15 mouse cellular contexts compared by ENCODE assay signal in genomic region chr2:131276722-131277121, GRCm38 (mm10).
"Had no signal": no experiment of that assay in that cellular context is flagged by ENCODE, and none has a peak within 500 bp of the region (broad histone marks: within the 10 kb centered on the region; RNA-seq: fewer than 3 reads in every experiment).

No protein-coding gene starts in this region.

- DNase-seq: retina, postnatal 1 day; right cerebral cortex, adult 18-20 months; right cerebral cortex, postnatal 14 days; right cerebral cortex, postnatal 25 days; right cerebral cortex, postnatal 4 days; spleen, adult 18-20 months; thymus, adult 18-20 months; thymus, adult 2 months; thymus, postnatal 14 days; thymus, postnatal 25 days; thymus, postnatal 36 days; thymus, postnatal 4 days had no signal

- H3K9me3 ChIP-seq: neural tube, embryonic 15.5 days; stomach, embryonic 15.5 days had no signal

- H3K9ac ChIP-seq: neural tube, embryonic 15.5 days; stomach, embryonic 15.5 days had no signal

- H3K4me3 ChIP-seq: neural tube, embryonic 15.5 days; stomach, embryonic 15.5 days had no signal

- H3K27ac ChIP-seq: neural tube, embryonic 15.5 days; stomach, embryonic 15.5 days; stomach, postnatal 0 days had no signal

- H3K4me1 ChIP-seq: neural tube, embryonic 15.5 days; stomach, embryonic 15.5 days had no signal

- H3K4me2 ChIP-seq: neural tube, embryonic 15.5 days; stomach, embryonic 15.5 days had no signal

- H3K27me3 ChIP-seq: neural tube, embryonic 15.5 days; stomach, embryonic 15.5 days had no signal
